Mouse (Mus musculus) left cerebral cortex, postnatal 36 days (tissue): Measurements from ENCODE around the gene Prmt1. TPM values are rescaled to one million over a fixed set of nuclear protein-coding genes. Genes with fewer than 3 reads are reported as not detected.
A peak's percentile ranks its signal among the peaks of the same experiment; 100 is the strongest.
"Not testable (repeated sequence)": the region's sequence is repeated elsewhere in the genome, so short reads cannot be mapped to it uniquely, and the experiment has no call there.

Experiments used
- DNase-seq, 2 experiments: peaks; one replicate each; pipeline ENCODE4 v3.0.0; 2021 to 2022; ENCODE audit warnings: low spot score in 2 of 2, mixed read lengths in 1 of 2
- intact Hi-C: fragments of 180-260 bp; cut with DNase I; formaldehyde crosslinking; loops from one replicate; pipeline ENCODE4 v1.15.1; 2025
- total RNA-seq, 2 experiments: library from RNA; stranded (reverse); gene quantifications; 2 replicates each; pipeline ENCODE4 v1.2.3; 2021

The Prmt1 gene
- 100 to 1,000 TPM; 143 to 145 TPM for total RNA-seq

DNA sequence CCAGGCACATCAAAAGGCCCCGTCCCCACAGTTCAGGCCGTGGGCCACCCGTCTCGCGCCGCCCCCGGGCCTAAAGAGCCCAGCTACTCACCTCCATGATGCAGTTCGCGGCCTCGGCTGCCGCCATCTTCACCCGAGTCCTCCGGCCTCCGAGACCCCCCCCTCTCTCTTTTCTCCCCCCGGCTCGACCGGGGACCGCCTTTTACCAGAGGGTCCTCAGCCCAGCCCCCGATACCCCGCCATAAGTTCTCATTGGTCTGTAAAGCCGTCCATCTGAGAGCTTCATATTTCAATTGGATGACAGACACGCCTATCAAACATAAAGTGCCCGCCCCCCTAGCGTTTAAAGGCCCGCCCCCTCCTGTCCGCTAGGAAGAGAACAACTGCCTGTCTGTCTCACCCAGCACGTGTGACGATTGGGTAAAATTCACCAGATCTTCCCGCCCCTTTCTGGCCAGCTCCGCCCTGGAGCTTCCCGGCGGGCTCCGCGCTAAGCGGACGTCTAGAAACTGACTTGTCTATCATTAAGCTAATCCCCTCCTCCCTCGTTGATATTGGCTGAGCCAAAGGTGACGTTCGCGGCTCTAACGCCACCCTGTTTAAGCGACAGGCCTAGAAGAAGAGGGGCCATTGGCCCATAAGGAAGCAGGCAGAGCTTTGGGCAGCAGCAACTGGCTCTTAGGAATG, at the start of gene Prmt1:
Prmt1 (minus strand) TSS at position 377 of the 687 bp plus-strand sequence.
- intact Hi-C loops: no loop called here
- DNase-seq: peak; percentile 99

DNA sequence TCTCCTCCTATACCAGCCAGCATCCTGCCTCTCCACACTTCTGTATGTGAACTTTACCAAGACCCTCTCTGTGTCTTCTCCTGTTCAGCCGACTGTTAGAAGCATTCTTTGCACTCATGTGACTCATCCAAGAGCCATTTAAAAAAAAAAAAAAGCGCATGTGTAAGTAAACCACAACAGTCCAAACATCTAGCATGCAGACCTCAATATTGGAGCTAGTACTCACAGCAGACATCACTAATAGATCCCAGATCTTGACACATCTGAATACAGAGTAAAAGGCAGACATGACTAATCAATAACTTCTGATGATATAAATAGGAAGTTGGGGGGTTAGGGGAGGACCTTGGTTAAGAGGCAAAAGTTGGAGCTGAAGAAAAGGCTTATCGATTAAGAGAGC, 49.3 kb upstream of the Prmt1 start:
- intact Hi-C loops: no loop called here
- DNase-seq: no peak

DNA sequence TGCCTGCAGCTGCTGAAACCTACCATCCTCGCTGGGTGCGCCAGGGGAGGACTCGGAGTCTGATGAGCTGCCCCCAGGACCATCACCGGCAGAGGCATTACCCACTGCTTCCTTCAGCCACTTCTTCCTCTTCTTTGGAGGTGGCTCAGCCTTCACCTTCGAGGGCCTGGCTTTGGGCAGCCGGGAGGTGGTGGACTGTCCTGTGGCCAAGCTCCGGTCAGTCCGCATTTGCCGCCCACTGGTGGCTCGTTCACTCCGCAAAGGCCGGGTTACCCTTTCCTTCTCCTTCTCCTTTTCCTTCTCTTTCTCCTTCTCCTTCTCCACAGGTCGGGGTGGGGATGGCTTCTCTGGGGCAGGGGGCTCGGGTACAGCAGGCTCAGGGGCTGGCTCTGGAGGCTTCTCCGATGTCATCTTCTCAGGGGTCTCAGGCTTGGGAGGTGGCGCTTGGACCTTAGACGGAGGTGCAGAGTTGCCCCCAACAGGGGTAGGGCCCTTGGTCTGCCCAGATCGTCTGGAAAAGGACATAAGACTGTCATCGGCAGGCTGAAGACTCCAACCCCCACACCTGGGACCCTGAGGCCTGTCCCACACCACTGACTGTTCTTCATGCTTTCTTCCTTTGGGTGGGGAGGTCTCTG, 47.5 kb upstream of the Prmt1 start:
- DNase-seq: no peak
- intact Hi-C loops: no loop called here

DNA sequence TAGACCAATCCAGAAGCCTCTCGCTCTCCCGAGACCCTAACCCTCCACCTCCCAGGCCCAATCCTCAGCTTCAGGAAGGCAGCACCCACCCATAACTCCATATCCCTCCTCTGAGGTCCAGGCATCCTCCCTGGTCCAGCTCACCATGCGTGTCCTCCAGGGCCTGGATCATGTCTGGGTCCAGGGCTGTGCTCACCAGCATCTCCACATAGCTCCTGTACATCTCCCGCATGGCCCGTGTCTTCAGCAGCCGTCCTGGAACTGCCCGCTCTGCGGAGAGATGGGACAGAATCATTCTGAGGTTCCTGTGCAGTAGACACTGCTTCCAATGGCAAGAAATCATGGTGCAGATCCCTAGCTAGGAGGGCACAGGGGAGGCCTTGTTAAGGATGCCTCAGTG, 44.5 kb upstream of the Prmt1 start:
- DNase-seq: no peak
- intact Hi-C loops: no loop called here

DNA sequence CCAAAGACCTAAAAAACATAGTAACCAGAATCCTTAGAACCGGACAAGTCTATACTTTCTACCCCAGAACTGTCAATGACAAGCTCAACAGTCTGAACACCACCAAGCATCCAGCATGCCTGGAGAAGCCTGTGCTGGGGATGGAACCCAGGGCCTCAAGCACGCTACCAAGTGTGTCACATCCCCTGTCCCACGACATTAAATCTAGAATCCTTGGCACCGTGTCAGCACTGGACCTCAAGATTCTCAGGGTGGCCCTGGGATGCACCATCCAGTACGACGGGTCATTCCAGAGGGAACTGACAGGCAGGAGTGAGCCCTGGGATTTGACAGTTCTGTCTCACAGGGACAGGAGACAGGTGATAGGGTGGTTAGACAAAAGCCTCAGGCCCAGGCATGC, 43.6 kb upstream of the Prmt1 start:
- intact Hi-C loops: no loop called here

DNA sequence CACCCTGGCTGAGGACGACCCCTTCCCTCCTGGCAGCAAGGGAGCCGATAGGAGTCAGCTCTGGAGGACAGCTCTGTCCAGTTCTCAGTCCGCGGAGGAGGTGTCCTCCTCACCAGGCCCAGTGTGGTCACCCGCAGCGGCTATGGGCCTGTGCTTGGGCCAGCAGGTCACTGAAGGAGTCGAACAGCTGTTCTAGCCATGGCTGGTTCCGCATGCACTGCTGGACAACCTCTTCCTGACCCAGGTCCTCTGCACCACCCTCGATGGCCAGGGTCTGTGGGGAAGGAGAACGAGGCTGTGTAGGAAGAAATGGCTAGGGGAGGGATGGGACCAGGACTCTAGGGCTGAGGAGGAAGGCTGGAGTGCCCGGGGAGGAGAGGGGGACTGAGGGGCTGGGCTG, 42.0 kb upstream of the Prmt1 start:
- DNase-seq: no peak
- intact Hi-C loops: no loop called here

More for the DNA sequence above, 43.6 kb upstream of the Prmt1 start:
- DNase-seq: no peak

DNA sequence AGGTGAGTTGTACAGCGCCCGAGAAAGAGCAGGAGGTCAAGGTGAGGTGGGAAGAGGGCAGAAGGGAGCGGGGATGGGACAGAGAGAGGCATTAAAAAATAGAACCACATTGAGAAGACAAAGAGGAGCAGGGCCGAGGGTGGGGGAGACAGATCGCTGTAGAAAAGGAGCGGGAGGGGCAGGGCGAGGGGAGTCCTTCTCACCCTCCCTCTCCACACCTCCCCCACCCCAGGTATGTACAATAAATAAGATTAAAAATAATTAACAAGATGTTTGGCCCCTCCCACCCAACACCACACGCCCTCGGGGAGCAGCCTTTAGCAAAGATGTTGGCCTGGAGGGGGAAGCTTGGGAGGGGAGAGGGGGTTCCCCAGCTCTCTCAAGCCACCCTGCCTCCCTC, 41.4 kb upstream of the Prmt1 start:
- DNase-seq: no peak
- intact Hi-C loops: no loop called here

DNA sequence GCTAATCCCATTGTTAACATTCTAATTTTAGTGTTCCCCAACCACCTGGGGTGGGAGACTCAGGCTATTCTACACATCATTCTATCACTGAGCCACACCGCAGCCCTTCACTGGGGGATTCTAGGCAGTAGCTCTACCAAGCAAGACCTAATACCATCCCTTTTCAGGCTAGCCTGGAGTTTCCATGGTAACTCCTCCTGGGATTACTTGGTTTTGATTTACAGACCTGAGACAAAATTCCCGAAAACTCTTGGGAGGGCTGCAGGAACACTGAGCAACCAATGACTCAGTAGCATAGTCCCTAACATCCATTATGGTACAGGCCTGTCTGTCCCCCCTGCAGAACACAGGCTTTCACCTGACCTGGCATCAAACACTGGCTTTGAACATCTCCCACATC, 39.9 kb upstream of the Prmt1 start:
- intact Hi-C loops: no loop called here
- no peak for DNase-seq

DNA sequence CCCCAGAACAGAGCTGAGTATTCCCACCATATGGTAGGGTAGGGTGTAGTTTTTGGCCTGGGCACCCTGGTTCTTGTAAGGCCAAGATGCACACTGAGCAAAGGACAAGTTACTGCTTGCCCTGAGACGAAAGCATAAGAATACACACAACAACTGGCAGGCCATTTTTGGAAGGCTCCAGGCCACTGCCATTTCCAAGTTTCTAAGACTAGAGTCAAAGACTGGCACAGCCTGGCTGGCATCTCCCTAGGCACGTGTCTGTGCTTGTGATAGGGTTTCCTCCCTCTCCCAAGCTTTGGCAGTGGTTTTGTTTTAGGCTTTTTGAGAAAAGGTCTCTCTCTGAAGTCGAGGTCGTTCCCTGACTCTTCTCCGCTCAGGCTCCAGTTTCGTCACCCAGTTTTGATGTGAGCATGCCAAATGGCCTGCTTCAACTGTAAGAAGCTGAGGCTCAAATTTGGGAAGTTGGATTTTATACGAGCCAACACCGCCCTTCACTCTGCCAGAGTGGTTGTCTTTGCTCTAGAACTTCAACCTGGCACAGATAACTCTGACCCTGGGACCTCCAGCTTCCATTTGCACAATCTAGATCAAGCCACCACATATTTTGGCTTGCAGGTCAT, 39.3 kb upstream of the Prmt1 start:
- intact Hi-C loops: no loop called here
- DNase-seq: no peak

DNA sequence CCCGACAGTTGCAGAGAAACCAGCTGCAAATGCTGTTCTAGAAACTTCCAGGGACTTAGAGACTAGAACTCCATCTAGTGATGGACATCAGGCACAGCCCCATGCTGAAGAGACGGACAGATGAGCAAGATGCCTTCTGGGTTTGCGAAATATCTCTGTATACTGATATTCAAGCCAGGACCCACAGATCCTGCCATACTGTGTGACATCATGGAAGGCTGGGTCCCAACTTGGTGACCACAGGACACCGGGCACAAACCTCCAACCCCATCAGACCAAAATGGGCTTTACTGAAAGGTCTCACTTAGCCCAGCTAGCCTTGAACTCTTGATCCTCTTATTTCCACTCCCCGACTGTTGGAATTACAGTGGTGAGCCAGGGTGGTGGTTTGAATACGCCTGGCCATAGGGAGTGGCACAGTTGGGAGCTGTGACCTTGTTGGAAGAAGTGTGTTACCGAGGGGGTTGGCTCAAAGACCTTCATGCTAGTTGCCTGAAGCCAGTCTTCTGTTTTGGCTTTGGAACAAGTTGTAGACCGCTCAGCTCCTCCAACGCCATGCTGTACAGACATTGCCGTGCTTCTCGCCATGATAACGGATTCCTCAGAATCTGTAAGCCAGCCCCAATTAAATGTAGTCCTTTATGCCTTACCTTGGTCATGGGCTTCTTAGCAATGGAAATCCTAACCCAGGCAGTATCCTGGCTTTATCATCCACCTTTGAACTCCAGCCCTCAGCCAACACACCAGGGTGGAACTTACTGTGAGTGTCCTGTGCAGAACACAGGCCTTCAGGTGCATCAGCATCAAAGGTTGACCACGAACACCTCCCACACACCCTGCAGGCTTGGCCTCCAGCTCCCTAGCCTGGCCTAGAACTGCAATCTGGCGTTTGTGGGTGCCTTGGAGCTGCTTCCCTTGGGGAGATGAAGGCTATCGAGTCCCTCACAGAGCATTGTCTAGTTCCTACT, 38.2 kb upstream of the Prmt1 start:
- intact Hi-C loops: no loop called here
- DNase-seq: no peak

DNA sequence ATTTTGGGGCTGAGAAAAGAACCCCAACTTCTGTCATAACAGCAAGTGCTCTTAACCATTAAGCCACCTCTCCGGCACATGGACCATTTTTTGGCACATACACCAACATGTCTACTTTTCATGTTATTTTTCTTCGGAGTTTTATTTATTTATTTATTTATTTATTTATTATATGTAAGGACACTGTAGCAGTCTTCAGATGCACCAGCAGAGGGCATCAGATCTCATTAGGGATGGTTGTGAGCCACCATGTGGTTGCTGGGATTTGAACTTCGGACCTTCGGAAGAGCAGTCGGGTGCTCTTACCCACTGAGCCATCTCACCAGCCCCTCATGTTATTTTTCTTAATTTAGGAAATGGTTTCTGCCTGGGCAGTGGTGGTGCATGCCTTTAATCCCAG, 37.3 kb upstream of the Prmt1 start:
- DNase-seq, intact Hi-C loops: not testable (repeated sequence)

DNA sequence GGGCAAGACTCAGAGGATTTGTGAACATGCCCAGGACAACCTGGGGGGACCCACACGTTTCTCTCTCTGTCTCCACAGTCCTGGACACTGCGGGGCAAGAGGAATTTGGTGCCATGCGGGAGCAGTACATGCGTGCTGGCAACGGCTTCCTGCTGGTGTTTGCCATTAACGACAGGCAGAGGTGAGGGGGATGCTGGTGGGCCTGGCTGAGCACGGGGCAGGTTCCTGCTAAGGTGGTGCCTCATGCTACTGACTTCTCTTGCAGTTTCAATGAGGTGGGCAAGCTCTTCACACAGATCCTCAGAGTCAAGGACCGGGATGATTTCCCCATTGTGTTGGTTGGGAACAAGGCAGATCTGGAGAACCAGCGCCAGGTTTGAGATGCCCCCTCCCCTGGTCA, 33.9 kb upstream of the Prmt1 start:
- no peak for DNase-seq
- intact Hi-C loops: no loop called here

DNA sequence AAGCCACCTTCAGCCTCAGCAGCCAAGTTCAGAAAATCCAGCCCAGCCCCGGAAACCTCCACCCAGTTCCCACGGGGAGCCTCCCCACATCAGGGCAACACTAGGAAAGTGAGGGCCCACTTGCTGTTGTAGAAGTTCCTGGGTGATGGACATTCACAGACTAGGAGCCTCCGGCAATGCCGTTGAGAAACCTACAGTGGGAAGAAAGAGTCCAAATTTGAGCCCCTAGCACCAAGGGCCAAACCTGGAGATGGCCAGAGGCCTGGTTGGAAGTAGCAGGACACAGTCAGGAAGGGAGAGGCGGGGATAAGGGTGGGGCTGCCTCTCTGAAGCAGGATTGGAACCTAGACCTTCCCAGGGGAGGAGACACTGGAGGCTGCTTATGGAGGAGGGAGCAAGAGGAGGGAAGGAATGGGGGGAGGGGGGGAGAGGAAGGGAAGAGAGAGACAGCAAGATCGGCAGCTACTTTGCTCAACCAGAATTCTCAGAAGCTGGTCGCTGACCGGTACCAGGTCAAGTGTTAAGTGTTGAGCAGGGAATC, 32.7 kb upstream of the Prmt1 start:
- intact Hi-C loops: loop anchor here (5.0 kb wide), 1 partner anchor 33 kb away; the partner anchor contains the start of gene Prr12
- DNase-seq: no peak

DNA sequence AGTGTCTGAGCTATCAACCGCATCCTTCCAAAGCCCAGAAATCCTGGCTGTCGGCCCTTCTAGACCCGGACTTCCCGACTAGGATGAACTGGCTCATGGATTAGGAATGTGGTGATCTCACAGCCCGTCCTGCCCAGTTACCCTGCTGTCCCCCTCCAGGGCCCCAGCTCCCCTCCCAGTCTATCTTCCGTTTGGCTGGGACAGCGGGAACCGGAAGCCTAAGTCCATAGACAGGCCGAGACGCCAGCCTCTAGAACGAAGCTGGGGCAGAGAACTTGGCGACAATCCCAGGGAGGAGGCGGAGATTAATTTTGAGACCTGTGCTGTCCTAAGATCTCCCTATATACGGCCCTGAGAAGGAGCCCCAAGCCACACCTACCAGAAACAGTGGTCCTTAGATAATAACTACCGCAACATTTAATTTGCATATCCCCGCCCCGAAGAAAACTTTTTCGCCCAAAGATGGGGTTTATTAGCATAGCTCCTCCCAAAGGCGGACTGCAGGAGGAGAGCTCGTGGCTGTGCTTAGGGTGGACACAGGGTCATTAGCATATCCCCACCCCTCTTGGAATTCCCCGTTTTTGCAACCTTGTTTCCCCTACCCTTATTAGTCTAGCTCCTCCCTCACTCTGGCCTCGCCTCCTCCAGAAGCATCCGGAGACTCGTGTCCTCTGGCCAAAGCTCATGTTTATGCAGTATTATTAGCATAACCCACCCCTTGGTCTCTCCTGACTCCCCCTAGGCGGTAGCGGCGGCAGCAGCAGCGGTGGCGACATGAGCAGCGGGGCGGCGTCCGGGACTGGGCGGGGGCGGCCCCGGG, 31.1 kb upstream of the Prmt1 start, which contains the start of gene Rras:
Rras (plus strand) TSS at position 720 of the 820 bp plus-strand sequence.
- intact Hi-C loops: loop anchor here (2.0 to 5.0 kb wide), 2 partner anchors 21 to 35 kb away; partner anchors contain the start of genes Irf3 and Prr12
- peak; percentile 81 to 83 for DNase-seq

DNA sequence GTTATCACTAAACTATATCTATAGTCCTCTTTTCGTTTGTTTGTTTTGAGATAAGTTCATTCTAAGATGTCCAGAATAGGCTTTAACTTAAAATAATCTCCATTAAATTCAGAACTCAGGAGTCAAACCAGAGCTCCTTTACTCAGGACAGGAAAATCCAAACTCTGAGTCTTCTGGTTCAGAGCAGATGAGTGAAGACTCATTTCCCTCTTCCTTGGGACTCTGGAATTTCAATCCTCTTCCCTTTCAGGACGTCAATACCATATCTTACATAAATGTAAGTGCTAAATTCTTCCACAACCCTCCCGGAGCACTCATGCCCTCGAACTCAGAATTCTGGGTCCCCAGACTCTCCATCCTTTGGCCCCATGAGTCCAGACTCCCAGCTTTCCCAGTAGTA, 30.4 kb upstream of the Prmt1 start:
- intact Hi-C loops: loop anchor here (2.0 to 5.0 kb wide), 2 partner anchors 20 to 36 kb away; partner anchors contain the start of genes Irf3 and Prr12
- no peak for DNase-seq

DNA sequence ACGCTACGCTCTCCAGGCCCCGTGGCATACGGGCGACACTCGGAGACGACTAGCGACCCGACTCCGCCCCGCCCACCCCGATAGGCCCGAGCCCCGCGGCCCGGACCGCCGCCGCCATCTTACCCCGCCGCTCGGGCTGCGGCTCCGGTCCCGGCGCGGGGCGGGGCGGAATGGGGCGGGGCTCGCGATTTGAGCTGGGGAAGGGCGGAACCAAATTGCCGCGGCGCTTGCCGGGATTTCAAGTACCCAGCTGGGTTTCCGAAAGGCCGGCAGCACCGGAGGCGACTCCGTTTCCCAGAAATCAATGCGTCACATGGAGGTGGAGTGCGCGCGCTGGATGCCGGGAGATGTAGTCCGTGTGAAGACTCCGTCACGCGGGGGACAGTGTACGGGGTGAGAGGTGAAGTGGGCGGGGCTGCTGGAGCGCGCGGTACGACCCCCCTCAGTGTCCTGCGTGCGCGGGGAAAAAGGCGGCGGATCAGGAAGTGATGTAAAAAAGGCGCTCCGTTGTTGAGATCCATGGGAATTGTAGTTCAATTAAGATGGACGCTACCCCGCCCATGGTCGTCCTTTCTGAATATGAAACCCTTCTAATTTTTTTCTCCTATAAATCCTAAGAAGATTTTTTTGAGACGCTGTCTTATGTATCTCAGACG, 29.7 kb upstream of the Prmt1 start, which contains the start of gene Scaf1:
Scaf1 (minus strand) TSS at position 407 of the 656 bp plus-strand sequence.
- peak; percentile 99 to 100 for DNase-seq
- intact Hi-C loops: loop anchor here (2.0 to 5.0 kb wide), 2 partner anchors 19 to 36 kb away; partner anchors contain the start of genes Irf3 and Prr12

DNA sequence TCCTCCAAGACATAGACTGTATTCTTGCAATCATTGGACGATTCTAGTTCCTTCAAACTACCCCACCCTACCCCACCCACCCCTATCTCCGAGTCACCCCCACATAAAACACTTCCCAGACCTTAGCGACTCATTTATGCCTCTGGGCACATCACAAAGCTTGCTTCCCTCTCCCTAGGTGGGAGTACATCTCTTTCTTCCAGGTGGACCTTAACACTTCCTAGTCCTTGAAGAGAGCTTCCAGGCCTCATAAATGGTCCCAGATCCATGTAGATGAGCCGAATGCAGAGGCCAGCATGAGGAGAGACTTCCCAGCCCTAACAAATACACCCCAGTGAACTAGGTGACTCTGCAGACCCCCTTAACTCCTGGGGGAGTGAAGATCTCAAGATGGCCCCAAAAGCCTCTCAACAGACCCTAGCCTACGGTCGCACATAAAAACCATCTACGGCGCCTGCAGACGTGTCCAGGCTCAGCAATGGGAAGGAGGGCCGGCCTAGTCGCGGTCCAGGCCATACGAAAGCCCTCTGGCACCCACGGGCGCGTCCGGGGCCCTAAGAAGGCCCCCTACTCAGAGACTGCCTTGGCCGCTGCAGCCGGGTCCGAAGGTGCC, 29.1 kb upstream of the Prmt1 start:
- no peak for DNase-seq
- intact Hi-C loops: loop anchor here (5.0 kb wide), 1 partner anchor 37 kb away; the partner anchor contains the start of gene Prr12
